Mouse (Mus musculus): ENCODE results near the gene Chmp3. TPM values are rescaled to one million over a fixed set of nuclear protein-coding genes. Genes with fewer than 3 reads are reported as not detected.
A peak's percentile ranks its signal among the peaks of the same experiment; 100 is the strongest.

Gene Chmp3
- total RNA-seq (2015) (45.7 and 54.8 TPM in 2 replicates), total RNA-seq (2017) (172 and 215 TPM in 2 replicates)

DNA sequence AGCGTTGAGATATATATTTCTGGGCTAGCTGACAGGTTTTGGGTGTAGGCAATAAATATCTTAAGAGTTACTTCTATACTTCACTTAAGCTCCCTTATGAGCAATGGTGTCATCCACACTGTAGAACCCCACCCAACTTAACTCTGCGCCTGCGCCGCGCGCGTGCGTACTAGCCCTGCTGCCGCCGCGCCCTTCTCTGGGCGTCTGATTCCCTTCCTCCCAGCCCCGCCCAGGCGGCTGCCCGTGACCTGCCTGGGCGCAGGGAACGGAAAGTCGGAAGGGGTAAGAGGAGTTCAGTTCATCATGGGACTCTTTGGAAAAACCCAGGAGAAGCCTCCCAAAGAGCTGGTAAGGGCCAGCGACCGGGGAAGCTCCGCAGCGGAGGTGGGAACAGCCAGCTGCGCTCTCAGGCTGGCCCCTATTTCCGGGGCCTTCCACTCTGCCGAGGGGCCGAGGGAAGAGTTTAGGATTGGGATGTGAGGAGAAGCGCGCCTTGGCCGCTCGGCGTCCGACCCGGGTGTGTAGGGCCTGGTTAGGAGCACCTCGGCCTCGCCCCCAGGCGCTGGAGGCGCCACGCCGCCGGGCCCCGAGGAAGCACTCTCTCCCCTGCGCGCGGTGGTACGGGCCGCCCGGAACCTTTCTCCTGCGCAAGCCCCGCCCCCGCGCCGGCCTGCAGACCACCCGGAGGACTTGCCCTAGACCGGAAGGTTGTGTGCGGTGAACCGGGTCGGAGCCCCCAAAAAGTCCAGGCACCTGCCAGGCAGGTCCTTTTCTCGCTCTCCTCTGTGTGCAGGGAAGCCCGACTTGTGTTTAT lies at the start of gene Chmp3:
Chmp3 (plus strand) TSS at position 112 of the 814 bp plus-strand sequence.
- ATAC-seq (ENCODE audit: poor library complexity, severe bottlenecking): peak; percentile 93

DNA sequence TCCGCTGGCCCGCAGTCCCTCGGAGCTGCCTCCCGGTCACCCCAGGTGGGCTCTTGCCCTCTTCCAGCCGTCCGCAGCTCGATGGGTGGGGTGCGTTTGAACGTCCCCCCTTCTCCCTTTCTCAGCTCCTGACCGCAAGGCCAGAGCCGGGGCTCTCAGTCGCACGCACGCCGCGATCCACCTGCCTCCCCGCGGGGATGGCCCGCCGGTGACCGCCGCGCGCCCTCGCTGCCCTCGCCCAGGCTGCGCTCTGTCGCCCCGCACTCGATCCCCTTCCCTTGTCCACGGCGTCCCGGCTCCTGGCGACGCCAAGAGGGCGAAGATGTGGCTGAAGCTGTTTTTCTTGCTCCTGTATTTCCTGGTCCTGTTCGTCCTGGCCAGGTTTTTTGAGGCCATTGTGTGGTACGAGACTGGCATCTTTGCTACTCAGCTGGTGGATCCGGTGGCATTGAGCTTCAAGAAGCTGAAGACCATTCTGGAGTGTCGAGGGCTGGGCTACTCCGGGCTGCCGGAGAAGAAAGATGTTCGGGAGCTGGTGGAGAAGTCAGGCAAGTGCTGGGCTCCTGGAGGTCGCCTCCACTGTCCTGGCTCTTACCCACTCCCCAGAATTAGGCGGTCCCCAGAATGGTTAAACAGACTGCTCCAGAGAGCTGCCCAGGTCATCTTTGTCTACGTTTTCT lies 49.1 kb upstream of the Chmp3 start:
- ATAC-seq (ENCODE audit: poor library complexity, severe bottlenecking): peak; percentile 57

DNA sequence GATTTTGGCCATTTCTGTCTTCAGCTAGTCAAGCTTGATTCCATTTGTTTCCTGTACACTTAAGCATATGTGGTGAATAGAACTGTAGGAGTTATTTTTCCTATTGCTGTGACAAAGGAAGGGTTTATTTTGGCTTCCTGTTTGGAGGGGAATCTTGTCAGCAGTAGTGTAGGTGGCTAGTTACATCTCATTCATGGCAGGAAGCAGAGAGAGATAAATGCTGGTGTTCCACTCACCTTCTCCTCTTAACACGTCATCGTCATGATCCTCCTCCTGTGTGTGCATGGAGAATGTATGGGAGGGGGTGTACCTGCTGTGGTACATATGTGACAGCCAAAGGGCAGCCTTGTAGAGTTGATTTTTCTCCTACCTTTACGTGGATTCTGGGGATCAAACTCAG lies 43.0 kb upstream of the Chmp3 start:
- ATAC-seq (ENCODE audit: poor library complexity, severe bottlenecking): no peak

DNA sequence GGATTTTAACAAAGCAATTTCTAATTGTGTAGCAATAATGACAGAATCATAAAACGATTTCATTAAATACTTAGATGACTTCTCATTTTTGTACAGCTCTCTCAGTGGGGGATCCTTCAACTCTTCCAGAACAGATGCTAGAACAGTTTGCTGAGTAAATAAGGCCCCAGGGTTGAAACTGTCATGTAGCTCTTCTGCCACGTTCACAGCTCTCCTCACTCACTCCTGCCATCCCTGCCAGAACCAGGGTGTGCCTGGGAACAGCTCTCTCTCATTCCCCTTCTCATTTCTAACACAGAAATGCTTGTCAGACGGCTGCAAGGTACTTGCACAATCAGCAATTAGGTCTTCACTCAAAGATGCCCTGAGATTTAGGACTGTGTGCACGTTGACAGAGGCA lies 40.6 kb upstream of the Chmp3 start:
- ATAC-seq (ENCODE audit: poor library complexity, severe bottlenecking): no peak

DNA sequence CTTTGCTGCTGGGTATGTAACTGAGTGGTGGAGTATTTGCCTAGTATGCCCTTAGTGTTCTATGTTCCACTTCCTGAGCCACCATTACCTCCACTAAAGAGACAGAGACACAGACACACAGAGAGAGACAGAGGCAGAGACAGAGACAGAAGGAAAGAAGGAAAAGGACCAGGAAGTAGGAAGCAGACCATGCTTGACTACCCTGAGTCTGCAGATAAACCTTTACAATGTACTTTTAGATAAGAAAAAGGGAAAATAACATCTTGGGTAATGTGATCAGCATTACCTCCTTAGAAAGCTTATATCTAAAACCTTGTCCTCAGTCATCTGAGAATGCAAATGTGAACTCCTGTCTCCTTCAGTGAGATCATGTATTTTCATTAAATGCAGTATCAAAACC lies 39.9 kb upstream of the Chmp3 start:
- ATAC-seq (ENCODE audit: poor library complexity, severe bottlenecking): no peak

DNA sequence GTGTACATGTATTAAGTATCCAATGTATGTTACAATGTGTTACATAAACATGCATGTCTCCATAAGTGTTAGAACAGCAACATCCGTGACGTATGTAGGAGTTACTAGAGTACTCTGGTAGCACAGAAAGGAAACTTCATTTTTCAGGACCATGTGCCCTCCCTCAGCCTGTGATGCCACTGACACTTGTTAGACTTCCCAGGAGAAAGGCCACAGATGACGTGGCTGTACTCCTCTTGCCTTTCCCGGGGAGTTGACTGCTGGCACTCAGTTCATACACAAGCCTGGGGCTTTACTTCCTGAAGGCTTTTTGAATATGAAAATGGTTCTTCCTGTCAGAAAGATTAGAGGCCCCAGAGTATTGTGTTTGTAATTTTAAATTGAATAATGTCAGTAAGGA lies 39.5 kb upstream of the Chmp3 start:
- no peak for ATAC-seq (ENCODE audit: poor library complexity, severe bottlenecking)

DNA sequence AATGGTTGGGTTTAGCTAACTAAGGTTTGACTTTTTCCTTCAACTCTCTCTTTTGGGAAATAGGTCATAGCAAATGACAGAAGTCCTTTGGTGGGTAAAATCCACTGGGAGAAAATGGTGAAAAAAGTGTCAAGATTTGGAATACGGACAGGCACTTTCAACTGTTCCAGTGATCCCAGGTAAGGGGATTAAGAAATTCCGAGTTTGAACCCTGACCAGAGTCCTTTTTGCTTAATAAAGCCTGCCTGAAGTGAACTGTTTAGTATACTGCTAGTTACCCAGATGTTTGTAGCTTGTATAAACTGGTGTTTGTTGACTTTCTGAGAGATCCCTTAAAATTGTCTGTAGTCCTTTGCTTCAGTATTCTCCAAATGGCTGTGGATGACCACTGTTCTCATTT lies 37.9 kb upstream of the Chmp3 start:
- no peak for ATAC-seq (ENCODE audit: poor library complexity, severe bottlenecking)

DNA sequence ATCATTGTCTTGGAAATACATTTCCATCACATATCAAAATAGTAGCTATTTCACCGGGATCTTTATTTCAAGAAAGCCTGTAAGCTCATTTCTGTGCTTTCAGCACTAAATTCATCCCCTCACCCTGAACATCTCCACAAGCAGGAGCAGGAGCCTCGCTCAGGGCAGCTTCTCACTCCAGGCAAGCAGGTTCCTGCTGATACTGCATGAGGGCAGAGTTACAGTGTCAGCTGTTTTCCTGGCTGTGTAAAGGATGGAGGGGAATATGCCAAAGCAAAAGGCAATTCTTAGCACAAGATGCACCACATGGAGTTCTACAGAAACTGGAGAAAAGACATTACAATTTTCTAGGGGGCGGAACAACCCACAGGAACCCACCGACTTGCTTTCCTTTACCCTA lies 24.1 kb upstream of the Chmp3 start:
- ATAC-seq (ENCODE audit: poor library complexity, severe bottlenecking): no peak

DNA sequence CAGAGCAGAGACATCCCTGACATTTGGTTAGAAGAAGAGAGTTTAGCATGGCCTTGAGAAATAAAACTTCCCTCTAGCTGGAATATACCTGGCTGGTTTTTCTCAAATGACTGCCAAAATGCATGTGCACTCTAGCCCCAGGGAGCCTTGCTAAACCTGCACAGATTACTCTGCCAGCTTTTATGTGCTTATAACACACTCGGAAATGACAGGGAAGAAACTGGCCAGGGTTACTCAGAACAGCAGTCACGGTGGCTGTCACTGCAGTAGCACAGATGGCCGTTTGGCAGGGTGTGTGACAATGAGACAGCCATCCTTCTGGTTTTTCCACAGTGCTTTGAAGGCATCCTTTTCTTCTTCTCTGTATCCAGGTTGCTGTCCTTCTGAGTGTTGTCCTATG lies 18.0 kb upstream of the Chmp3 start:
- ATAC-seq (ENCODE audit: poor library complexity, severe bottlenecking): no peak

DNA sequence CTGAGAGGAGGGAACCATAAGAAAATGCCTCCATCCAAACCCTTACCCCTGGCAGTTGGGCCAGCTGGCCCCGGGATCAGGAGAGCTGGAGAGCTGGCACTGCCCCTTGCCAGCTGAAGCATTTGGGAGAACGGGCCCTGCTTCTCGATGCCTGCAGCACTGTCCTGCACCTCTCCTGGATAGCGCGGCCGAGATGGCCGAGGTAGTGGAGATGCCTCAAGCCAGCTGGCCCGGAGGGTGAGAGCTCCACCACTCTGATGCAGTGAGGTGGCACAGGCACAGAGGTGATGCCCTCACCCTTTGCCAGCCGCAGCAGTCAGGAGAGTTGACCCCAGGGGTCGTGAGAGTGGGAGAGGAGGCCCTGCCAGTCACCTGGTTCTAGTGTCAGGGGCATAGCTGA lies 16.5 kb upstream of the Chmp3 start:
- no peak for ATAC-seq (ENCODE audit: poor library complexity, severe bottlenecking)

DNA sequence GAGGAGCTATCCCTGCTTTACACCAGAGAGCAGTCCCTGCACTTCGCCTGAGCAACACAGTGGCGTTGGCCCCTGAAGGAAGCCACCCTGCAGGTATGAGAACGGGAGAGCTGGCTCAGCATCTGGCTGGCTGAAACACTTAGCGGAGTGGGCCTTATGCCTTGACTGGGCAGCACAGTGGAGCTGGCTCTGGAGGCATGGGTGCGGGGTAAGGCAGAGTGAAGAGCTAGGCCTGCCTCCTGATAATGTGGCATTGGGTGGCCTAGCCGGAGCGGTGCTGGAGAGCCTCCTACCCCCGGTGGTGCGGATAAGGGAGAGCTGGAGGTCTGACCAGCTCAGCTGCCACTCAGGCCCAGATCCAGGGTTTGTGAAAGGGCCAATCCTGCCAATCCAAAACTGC lies 15.8 kb upstream of the Chmp3 start:
- no peak for ATAC-seq (ENCODE audit: poor library complexity, severe bottlenecking)

DNA sequence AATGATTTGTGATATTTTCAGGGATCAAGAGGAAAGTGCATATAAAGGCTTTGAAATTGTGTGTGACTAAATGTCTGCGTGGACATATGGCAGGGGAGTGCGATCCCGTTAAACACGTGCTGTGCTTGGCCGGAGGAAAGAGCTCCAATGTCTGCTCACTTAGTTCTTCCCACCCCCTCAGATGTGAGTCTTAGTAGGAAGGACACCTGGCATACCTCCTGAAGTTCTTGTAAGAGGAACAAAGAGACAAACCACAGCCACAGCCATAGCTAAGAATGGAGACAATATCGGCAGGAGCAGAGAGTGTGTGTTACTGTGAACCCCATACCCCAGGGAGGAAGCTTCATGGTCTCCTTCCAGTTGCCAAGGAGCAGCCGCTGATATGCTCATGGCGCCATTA lies 13.4 kb upstream of the Chmp3 start:
- ATAC-seq (ENCODE audit: poor library complexity, severe bottlenecking): no peak

DNA sequence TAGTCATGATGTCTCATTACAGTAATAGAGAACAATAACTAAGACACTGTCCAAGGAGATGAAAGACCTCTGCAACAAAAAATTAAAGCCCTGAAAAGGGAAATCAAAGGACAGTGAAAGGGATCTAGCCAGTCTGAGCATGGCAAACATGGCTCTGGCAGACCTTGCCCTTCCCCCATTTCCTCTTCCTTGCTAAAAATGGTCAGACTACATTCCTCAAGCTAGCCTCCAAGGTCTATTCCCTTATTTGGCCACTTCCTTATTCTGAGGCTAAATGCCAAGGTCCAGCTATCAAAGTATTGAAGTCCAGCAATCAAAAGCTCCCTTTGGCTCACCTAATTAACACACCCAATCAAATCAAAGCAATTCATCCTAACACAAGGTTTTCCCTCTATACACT lies 6.3 kb upstream of the Chmp3 start:
- ATAC-seq (ENCODE audit: poor library complexity, severe bottlenecking): no peak

DNA sequence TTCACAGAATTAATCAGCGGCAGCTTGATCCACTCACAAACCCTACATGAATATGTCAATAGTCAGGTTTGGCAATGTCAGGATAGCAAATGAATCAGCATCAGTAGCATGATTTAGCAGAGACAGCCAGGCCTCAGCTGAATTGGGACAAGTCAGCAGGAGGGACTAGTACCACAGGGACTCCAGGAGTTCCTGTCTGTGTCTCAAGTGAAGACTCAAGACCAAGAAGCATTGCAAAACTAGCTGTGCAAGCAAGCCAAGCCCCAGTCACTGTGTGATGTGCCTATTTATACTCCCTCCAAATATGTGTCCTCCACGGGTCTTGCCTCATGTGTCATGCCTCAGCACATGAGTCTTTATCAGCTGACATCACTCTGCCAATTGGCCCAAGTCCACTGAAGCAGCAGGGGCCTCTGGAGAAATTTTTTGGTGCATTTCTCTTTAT lies 11.9 kb downstream of the Chmp3 start:
- ATAC-seq (ENCODE audit: poor library complexity, severe bottlenecking): no peak

DNA sequence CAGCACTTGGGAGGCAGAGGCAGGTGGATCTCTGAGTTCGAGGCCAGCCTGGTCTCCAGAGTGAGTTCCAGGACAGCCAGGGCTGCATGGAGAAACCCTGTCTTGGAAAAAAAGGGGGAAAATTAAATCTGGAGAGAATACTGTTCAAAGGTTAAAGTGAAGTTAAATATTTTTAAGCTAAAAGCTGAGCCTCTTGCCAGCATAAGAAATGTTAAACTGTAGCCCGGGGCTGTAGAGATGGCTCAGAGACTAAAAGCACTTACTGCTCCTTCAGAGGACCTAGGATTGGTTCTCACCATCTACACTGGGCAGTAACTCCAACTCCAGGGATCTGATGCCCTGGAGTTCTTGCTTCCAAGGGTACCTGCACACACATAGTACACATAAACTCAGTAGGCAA lies 13.2 kb downstream of the Chmp3 start:
- no peak for ATAC-seq (ENCODE audit: poor library complexity, severe bottlenecking)

DNA sequence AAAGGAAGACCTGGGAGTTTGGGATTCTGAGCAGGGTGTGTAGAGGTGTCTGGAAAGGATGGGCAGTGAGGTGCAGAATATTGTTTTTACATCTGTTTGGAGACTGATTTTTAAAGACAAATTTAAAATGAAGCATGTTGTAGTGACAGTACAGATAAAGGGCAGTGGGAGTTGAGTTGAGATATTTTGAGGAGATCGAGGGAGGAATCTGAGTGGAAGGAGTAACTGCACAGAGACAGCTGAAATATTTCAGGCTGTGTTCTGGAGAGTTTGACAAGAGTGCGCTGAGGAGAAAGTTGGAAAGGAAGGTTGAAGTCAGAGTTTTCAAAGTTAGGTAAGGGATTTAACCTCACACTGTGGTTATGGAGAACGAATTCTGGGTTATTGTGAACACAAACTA lies 25.0 kb downstream of the Chmp3 start:
- ATAC-seq (ENCODE audit: poor library complexity, severe bottlenecking): no peak

DNA sequence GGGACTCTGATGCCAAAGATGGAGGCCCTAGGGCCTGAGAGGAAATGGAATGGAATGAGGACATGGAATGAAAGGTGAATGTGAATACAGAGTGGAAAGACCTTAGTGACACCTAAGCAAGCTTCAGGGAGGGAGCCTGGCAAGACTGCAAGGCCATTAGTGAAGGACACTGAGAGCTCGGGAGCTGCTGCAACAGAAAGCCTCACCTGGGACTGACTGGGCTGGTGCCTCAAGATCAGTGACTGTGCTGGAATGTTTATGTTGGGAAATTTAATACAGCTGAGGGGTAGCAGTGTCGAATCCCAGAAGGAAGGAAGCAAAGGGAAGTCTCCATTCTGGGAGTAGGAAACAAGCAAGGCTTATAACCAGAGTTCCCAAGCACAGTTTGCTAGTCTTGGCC lies 25.4 kb downstream of the Chmp3 start:
- ATAC-seq (ENCODE audit: poor library complexity, severe bottlenecking): no peak

DNA sequence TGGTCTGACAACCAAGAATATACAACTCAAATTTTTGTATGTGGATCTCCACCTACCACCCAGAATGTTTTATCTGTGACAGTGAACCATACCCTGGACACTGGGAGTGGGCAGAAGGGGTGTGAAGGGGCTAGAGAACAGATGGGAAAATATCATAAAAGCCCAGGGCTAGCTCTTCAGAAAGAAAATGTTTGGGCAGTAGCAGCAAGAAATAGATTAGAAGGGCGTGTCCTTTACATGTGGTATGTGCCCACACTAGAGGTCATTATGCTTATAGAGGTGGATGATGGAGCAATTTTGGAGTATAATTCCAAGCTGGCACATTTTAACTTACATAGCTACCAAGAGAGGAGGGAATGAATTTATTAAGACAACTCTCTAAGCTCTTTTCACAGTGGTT lies 31.8 kb downstream of the Chmp3 start:
- no peak for ATAC-seq (ENCODE audit: poor library complexity, severe bottlenecking)

DNA sequence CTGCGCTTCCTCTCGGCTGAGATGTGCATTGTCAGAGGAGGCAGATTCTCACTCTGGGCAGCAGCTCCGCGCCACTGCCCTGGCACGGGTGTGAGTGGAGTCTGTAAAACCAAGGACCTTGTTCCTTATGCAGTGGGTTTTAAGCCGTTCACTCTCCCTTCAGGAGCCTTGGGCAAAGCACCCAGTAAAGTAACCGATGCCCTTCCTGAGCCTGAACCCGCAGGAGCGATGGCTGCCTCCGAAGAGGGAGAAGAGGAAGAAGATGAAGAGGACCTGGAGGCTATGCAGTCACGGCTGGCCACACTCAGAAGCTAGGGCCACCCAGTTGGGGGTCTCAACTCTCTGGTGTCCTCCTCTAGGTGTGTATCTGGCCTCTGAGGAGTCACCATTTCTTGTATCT lies 35.9 kb downstream of the Chmp3 start:
- no peak for ATAC-seq (ENCODE audit: poor library complexity, severe bottlenecking)

DNA sequence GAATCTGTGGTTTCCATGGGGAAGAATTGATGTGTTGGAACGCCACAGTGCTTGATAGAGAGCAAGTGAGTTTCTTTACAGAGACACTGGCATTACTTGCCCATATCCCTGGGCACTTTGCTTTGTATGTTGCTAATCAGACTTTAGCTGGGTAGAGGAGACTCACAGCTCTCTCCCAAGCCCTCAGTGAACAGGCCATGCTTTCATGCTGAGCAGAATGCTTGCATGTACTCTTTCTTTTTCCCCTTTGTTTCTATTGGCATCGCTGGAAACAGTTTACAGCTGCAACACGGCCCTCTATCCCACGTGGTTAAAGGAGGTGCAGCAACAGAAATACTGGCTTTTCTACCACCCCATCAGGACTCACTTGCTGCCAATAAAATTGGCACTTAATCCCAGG lies 39.6 kb downstream of the Chmp3 start:
- ATAC-seq (ENCODE audit: poor library complexity, severe bottlenecking): no peak

DNA sequence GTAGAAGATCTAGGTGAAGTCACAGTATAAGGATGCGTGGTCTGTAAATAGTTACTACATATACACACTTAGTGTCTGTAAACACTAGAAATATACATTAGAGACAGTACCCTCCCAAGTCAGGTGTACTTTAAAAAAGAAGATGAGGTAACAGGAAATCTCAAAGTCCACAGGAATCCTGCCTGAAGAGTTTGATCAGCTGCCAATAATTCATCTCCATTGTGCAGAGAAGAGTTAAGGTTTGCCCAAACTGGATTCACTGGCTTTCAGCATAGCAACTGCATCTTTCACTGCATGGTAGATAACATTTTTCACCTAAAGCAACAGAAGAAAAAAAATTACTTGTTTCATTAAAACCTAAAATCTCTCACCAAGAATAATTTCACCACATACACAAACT lies 45.8 kb downstream of the Chmp3 start:
- no peak for ATAC-seq (ENCODE audit: poor library complexity, severe bottlenecking)

DNA sequence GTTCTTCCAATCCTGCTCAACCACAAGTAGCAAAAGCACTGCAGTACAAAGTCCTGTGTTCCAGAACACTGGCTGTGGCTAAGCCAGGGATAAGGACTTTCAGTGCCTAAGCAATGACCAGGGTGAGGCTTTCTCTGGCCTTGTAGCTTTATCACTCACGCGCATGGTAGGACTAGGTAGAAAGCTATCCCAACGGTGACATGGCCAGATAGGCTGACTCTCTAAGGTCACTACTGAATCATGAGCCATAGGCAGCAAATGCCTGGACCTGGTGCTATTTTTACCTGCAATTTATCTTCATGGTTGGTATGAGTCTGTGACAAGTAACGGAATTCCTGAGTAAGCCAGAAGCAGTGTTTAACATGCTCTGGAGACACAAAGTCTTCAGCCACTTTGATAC lies 46.6 kb downstream of the Chmp3 start:
- no peak for ATAC-seq (ENCODE audit: poor library complexity, severe bottlenecking)

DNA sequence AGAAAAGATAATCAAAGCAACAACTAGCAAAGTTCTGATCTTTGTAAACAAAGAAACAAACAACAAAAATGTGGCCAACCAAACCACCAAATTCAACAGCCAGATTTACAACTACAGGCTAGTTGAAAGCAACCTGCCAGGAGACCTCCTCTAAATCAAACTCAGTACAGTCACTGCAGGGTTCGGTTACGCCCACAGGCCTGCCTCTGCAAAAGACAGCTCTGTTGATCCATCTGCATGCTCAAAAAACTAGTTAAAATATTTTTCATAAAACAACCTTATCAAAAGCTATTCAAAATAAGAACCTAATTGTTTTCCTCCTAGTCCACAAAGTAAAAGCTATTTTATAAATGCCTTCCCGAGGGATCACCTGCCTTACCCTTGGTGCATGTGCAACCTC lies 64.2 kb downstream of the Chmp3 start:
- ATAC-seq (ENCODE audit: poor library complexity, severe bottlenecking): no peak

Measured in megakaryocyte, adult 5-6 weeks (primary cell).